Mouse (Mus musculus) stomach, embryonic 14.5 days (tissue): ENCODE results near the gene Wdr20rt. TPM values are rescaled to one million over a fixed set of nuclear protein-coding genes. Genes with fewer than 3 reads are reported as not detected.

Experiments used
- ATAC-seq: fragments of 200-750 bp; cut with Nextera tagmentation; 2 replicates; pipeline ENCODE4 v1.8.0; 2017; ENCODE audit warnings: low read depth, moderate TSS enrichment; ENCODE audit not compliant: insufficient number of reproducible peaks, insufficient read depth, low FRiP score
- H3K27ac ChIP-seq: fragments of 300-500 bp; sonication (generic); 2 replicates; pipeline ENCODE4 v1.5.1; 2014; ENCODE audit warnings: mild to moderate bottlenecking, low read length, moderate library complexity, mixed read lengths
- H3K27me3 ChIP-seq: fragments of 300-500 bp; sonication (generic); 2 replicates; pipeline ENCODE4 v1.6.1; 2014; ENCODE audit warnings: low read length, control low read depth, mixed read lengths; ENCODE audit not compliant: control insufficient read depth, insufficient read depth
- H3K36me3 ChIP-seq: fragments of 300-500 bp; sonication (generic); 2 replicates; pipeline ENCODE4 v1.6.1; 2014; ENCODE audit warnings: mild to moderate bottlenecking, control low read depth, low read length, moderate library complexity, mixed read lengths; ENCODE audit not compliant: control insufficient read depth, insufficient read depth
- H3K4me1 ChIP-seq: fragments of 300-500 bp; sonication (generic); 2 replicates; pipeline ENCODE4 v1.6.1; 2014; ENCODE audit warnings: low read length, control low read depth, mixed read lengths; ENCODE audit not compliant: control insufficient read depth, insufficient read depth
- H3K4me2 ChIP-seq: fragments of 300-500 bp; sonication (generic); replicated peaks from 2 replicates; pipeline ENCODE4 v1.6.1; 2014; ENCODE audit warnings: low read depth, low read length, control low read depth
- H3K4me3 ChIP-seq: fragments of 300-500 bp; sonication (generic); 2 replicates; pipeline ENCODE4 v1.5.1; 2014; ENCODE audit warnings: low read depth, low read length, control low read depth
- H3K9ac ChIP-seq: fragments of 300-500 bp; sonication (generic); replicated peaks from 2 replicates; pipeline ENCODE4 v1.6.1; 2014; ENCODE audit warnings: low read depth, mild to moderate bottlenecking, control low read depth, low read length, moderate library complexity, mixed read lengths
- H3K9me3 ChIP-seq: fragments of 300-500 bp; sonication (generic); 2 replicates; pipeline ENCODE4 v1.6.1; 2016; ENCODE audit warnings: low read depth, low read length, control low read depth; ENCODE audit not compliant: control insufficient read depth
- WGBS: fragments of 180-500 bp; shearing (Covaris S2); extraction: QIAGEN DNeasy Blood & Tissue Kit; methylation state at CpG from one replicate; pipeline ENCODE4 v1.1.7; 2014; 5-methylcytosine and 5-hydroxymethylcytosine counted together
- polyA plus RNA-seq: library from polyadenylated mRNA; unstranded; fragments of >200 nt; fragmentation: Nextera tagmentation; extraction: Ambion mirVana; gene quantifications from 2 replicates; pipeline ENCODE4 v1.2.1, GENCODE M21; 2014

Gene Wdr20rt
- polyA plus RNA-seq, 1 experiment from 2014 or later = not detected

GRCm38 (mm10) chr12:65273807-65274206 is 48.5 kb downstream of the Wdr20rt start:
- Histone ChIP-seq H3K9me3 (no peaks in the 10 kb centered on the region), H3K27me3 (no peaks in the 10 kb centered on the region), H3K27ac (no peak overlapping the region), H3K36me3 (no peaks in the 10 kb centered on the region), H3K4me3 (no peak overlapping the region), H3K4me1 (no peaks in the 10 kb centered on the region), H3K4me2 (no peak overlapping the region), H3K9ac (no peak overlapping the region)
- 56% methylated on average over 4 of the region's 4 CpGs for WGBS
- ATAC-seq = no peak

Other genes with a start within 250 kb of the Wdr20rt start
- gene Prpf39, start 189.2 kb upstream of the Wdr20rt start, polyA plus RNA-seq = 71.8 and 73.1 TPM in 2 replicates
- gene Fkbp3, start 151.5 kb upstream of the Wdr20rt start, polyA plus RNA-seq = 355 and 374 TPM in 2 replicates
- 9.3 and 13.5 TPM in 2 replicates for gene Fancm, start 149.9 kb upstream of the Wdr20rt start, polyA plus RNA-seq
- 61.7 and 63.8 TPM in 2 replicates for gene Mis18bp1, start 52.9 kb upstream of the Wdr20rt start, polyA plus RNA-seq